Mouse (Mus musculus) layer of hippocampus, postnatal 36 days (tissue): ENCODE data around the gene Cbfa2t2. TPM values are rescaled to one million over a fixed set of nuclear protein-coding genes. Genes with fewer than 3 reads are reported as not detected.

Experiments used
- DNase-seq, 2 experiments: peaks; one replicate each; pipeline ENCODE4 v3.0.0; 2022
- total RNA-seq, 2 experiments: library from RNA; stranded (reverse); gene quantifications; 2 replicates each; pipeline ENCODE4 v1.2.3; 2021

The Cbfa2t2 gene
- total RNA-seq, 2 experiments from 2014 or later, result 49.7 to 57.7 TPM

- no peak for DNase-seq
Measured at GRCm38 (mm10) chr2:154539720-154540119, 103.4 kb downstream of the Cbfa2t2 start.

DNA sequence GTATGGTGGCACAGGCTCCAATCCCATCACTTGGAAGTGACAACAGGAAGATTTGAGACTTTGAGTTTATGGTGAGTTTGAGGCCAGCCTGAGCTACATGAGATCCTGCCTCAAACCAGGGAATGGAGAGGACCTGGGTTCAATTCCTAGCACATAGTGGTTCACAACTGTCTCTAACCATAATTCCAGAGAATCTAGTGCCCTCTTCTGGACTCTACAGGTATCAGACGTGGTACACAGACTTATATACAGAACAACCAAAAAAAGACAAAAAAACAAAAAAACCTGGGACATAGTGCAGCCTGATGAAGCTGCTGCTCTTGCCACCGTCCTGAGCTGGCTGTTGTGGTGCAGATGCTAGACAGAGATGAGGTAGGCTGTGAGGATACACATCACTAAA lies 105.3 kb downstream of the Cbfa2t2 start:
- no peak for DNase-seq

- peak; percentile 70 to 80 for DNase-seq
Measured at GRCm38 (mm10) chr2:154543567-154544347, 107.5 kb downstream of the Cbfa2t2 start.

- DNase-seq, result no peak
Measured at GRCm38 (mm10) chr2:154546711-154547110, 110.4 kb downstream of the Cbfa2t2 start, which contains the start of gene 1700003F12Rik. Gene 1700003F12Rik, plus strand, starts transcription at chr2:154547085.

- DNase-seq, result no peak
Measured at GRCm38 (mm10) chr2:154548688-154549087, 112.4 kb downstream of the Cbfa2t2 start.

GRCm38 (mm10) chr2:154549127-154549885 lies 113.0 kb downstream of the Cbfa2t2 start:
- peak; percentile 50 to 61 for DNase-seq

- DNase-seq, result no peak
Measured at GRCm38 (mm10) chr2:154549886-154550189, 113.6 kb downstream of the Cbfa2t2 start.

DNA sequence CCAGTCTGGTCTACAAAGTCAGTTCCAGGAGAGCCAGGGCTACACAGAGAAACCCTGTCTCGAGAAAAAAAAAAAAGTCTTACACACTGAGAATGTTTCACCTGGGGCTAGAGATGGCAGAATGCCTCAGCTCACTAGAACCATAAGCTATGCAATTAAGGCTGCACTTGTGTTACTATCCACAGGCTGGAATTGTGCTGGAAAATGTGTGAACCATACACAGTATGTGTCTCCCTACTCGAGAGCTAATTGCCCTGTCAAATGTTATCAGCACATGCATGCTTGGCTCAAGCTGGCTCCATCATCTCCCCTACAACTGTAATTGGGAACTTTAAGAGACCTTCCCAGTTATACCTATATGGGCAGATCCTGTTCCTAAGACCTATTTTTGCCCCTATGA lies 114.7 kb downstream of the Cbfa2t2 start:
- no peak for DNase-seq

DNA sequence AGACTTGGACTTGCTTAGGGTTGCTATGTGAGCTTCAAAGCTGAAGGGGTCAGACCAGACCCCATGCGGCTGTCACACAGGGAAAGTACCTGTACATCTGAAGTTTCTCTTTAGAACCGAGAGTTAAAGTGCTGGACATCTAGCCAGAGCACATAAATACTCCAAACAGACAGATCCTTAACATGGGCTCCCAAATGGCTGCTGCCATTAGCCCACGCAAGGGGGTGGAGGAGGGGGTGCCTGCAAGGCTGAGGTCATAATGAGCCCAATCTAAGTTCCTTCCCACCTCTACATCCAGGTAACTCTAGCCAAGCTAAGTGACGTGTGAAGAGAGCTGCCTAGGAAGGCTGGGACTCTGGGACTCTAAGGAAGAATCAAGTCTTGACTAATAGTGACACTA lies 115.2 kb downstream of the Cbfa2t2 start, which contains the start of gene Actl10:
Gene Actl10 (plus strand): TSS at position 301 of the 400 bp plus-strand sequence.
- DNase-seq, result no peak

DNA sequence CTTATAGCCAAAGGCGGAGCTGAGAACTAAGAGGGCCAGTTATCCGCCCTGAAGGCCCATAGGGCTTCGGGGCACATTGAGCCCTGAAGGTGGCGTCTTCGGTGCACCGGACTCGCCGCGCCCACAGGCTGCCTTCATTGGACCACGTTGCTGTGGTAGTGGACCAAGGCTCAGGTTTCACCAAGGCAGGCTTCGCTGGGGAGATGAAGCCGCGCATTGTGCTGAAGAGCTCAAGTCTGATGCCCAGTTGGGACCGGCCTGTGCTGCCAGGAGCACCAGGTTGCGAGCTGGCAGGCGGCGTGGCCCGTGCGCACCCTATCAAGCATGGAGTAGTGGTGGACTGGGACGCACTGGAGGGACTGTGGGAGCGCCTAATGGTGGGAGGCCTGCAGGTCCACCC lies 115.6 kb downstream of the Cbfa2t2 start:
- DNase-seq, result no peak

DNA sequence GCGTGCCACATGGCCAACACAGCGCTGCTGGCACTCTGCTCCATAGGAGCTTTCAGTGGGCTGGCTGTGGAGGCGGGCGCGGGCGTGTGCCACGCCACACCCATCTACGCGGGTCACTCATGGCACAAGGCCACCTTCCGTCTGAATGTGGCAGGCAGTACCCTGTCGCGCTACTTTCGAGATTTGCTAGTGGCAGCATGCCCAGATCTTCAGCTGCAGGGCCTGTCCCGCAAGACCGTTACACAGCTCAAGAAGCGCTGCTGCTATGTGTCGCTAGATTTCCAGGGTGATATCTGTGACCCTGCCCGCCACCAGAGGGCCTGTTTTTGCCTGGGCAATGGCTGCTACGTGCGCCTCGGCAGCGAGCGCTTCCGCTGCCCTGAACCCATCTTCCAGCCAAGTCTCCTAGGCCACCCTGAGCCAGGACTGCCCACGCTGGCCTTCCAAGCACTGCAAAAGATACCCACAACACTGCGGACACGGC lies 116.2 kb downstream of the Cbfa2t2 start:
- DNase-seq, result peak; percentile 59 to 68

- no peak for DNase-seq
Measured at GRCm38 (mm10) chr2:154555235-154555634, 119.0 kb downstream of the Cbfa2t2 start.

- DNase-seq, result no peak
Measured at GRCm38 (mm10) chr2:154557184-154557832, 121.0 kb downstream of the Cbfa2t2 start.

DNA sequence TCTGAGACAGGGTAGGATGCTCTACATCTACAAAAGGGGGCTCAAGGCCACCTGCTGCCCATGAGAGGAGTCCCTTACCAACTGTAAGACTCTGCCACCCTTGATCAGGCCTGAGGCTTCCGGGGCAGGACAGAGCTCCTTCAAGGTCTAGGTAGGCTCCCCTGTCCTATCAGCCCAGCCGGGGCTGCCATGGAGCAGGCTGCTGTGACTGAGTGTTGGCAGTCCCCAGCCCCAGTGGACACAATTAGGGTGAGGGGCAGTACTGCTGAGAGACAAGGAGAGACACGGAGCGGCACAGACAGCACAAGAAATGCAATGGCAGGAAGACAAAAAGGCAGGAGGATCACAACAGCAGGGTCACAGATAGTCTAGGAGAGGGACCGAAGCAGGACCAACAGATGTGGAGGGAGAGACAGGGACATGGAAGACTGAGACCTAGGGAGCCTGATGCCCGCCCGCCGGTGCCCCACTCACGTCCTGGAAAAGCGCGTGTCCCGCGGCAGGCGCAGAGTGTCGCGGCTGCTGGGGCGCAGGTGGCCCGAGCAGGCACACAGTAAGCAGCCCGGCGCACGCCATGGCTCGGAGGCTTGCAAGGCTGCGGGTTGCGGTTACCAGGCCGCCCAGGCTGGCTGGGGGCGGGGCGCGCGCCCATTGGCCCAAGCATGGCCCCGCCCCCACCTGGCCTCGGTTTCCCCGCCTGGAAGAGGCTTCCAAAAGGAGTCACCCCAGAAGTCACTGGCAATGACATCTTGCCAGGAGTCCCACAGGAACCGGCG lies 122.2 kb downstream of the Cbfa2t2 start, which contains the start of gene Necab3:
Gene Necab3 (minus strand): TSS at position 627 of the 776 bp plus-strand sequence.
- peak in 1 of 2 experiments; percentile 51 for DNase-seq

DNA sequence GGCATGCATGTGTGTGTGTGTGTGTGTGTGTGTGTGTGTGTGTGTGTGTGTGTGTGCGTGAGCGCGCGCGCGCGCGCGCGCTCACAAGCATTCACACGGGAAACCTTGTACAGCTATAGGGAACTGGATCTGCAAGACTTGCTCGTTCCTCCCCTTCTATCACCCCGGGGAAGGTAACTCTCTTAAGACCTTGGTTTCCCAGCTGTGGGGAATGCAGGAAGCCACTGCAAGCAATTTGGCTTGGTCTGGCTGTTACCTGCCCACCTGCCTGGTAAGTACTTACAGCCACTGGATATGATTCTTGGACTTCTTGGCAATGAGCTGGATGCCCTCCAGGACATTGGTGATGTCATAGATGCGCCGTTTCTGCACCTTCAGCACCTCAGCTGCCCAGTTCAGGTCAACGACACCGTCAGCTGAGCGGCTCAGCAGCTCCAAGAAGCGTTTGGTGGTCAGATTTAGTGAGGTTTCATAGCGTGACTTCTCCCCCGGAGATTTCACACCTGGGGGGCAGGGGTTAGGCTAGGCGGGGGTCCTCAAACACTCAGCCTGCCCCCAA lies 127.4 kb downstream of the Cbfa2t2 start:
- DNase-seq, result no peak

- DNase-seq, result no peak
Measured at GRCm38 (mm10) chr2:154565562-154565961, 129.3 kb downstream of the Cbfa2t2 start.

- DNase-seq, result no peak
Measured at GRCm38 (mm10) chr2:154566641-154567040, 130.4 kb downstream of the Cbfa2t2 start.

DNA sequence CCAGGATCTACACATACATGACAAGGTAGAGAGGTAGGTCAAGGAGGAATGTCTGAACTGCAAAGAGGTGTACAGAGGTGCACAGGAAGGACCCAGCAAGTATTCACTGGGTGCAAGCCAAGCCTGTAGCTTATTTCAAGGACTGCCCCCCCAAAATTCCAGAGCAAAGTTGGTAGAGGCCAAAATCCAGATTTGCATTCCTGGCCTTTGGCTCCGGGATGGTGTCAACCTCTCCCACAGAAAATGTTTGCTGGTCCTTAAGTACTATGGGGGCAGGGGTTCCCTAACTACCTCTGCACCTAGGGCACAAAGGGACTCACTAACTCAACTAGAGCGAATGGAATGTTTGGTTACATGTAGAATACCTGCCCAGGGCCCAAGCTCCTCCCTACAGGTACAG lies 131.5 kb downstream of the Cbfa2t2 start:
- DNase-seq, result no peak

DNA sequence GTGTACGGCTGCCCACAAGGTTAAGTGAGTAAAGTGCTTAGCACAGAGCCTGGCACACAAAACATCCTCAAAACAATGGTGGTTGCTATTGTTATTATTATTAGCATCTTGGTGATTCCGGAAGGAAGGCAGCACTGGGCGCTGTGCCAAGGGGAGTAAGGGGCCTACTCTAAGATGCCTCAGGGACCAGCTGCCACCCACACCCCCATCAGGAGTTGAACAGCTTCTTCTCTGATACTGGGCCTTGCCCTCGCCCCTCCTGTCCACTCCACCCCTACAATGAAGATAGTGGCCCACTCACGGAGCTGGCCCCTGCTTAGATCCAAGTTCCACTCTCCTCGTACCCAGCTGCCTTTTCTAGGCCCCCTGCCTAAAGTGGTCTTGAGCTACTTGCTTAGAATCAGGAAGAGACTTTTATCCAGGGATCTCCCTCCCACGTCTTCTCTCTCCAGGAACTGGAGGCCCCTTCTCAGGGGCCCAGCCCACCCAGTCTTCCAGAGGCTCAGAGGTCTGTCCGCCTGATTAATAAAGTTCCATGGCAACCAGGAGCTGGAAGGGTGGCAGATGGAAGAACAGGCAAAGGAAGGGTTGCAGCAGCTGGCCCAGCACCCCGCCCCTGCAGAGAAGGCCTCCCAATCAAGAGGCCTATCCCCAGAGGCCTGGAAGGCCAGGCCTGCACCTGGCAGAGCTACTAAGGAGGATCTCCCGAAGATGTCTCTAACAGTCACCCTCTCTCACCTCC lies 132.2 kb downstream of the Cbfa2t2 start:
- DNase-seq, result no peak

GRCm38 (mm10) chr2:154569071-154569748 lies 132.9 kb downstream of the Cbfa2t2 start:
- DNase-seq, result peak in 1 of 2 experiments; percentile 38
